Mouse (Mus musculus): Measurements from ENCODE around the gene Adcy7. TPM values are rescaled to one million over a fixed set of nuclear protein-coding genes. Genes with fewer than 3 reads are reported as not detected.

Gene Adcy7
- 118 to 132 TPM (median 123 TPM) in 4 replicates for total RNA-seq (2023)

GRCm38 (mm10) chr8:88272231-88273050, at the start of gene Adcy7:
TSS of gene Adcy7 (plus strand) at chr8:88272403.

GRCm38 (mm10) chr8:88361708-88362428, 89.7 kb downstream of the Adcy7 start, which contains the start of gene Brd7:
TSS of gene Brd7 (minus strand) at chr8:88362194.

Other genes with a start within 250 kb of the Adcy7 start
- gene Cnep1r1, start 153.6 kb upstream of the Adcy7 start, total RNA-seq (2023) = 24.5 to 29.1 TPM (median 26.5 TPM) in 4 replicates
- gene Heatr3, start 134.5 kb upstream of the Adcy7 start, total RNA-seq (2023) = 30.6 to 34.5 TPM (median 32.9 TPM) in 4 replicates
- 49.6 to 56.7 TPM (median 52.4 TPM) in 4 replicates for gene Tent4b, start 73.2 kb upstream of the Adcy7 start, total RNA-seq (2023)
- 77.2 to 98.0 TPM (median 80.4 TPM) in 4 replicates for gene Brd7, start 89.8 kb downstream of the Adcy7 start, total RNA-seq (2023)
- gene Nkd1, start 249.0 kb downstream of the Adcy7 start, total RNA-seq (2023) = 0.39 TPM in 1 of 4 replicates, not detected in the others